Mouse (Mus musculus): ENCODE results near the gene Gga1.

- TF ChIP-seq CTCF (IDR thresholded peaks at IDR 0.05; ENCODE audit: control insufficient read depth, insufficient read depth, insufficient replicate concordance, low read depth, low read length) (no peak), POLR2A (IDR thresholded peaks at IDR 0.05; ENCODE audit: control insufficient read depth, low read depth, low read length) (no peak)
Observed at GRCm38 (mm10) chr15:78829636-78830035, 47.4 kb upstream of the Gga1 start.

All from testis, adult 2 months (tissue).